Mouse (Mus musculus) MEL (cell line): ENCODE data around the gene Arl14ep.

Experiments
- ETS1 ChIP-seq: IDR thresholded peaks from 2 replicates; pipeline ENCODE4 v1.6.1; 2012; ENCODE audit warnings: low read depth, mild to moderate bottlenecking, inconsistent platforms, low read length, improper control_type of control experiment, moderate library complexity
- POLR2A ChIP-seq, 2 experiments: IDR thresholded peaks; 2 replicates each; pipeline ENCODE4 v1.6.1; 2011 to 2012; ENCODE audit warnings: low read length in 2 of 2, mild to moderate bottlenecking in 2 of 2, control low read depth in 1 of 2, improper control_type of control experiment in 1 of 2, low read depth in 1 of 2, moderate library complexity in 1 of 2; ENCODE audit not compliant: control insufficient read depth in 1 of 2, insufficient read depth in 1 of 2, poor library complexity in 1 of 2

DNA sequence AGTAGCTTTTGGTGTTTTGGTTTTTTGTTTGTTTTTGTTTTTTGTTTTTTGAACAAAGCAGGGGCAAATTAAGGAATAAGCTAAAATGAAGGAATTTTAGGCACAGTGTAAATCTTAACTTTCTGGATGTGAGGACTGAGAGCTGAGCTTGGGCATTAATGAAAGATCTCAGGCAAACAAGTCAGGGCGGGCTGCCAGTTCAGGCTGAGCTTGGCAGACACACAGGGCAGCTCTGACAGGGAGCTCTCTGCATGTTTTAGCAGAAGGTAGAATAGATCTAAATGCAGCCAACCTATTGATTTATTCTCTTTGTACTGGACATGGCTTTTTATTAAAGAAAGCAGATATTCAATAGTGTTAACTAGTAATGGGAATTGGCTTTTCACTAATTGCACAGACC, 31.8 kb downstream of the Arl14ep start:
- TF ChIP-seq ETS1, result no peak
- no peak for TF ChIP-seq POLR2A (IDR thresholded peaks at IDR 0.05; ENCODE audit: control insufficient read depth in 1 of 2, insufficient read depth in 1 of 2, low read depth in 1 of 2, low read length in 2 of 2, poor library complexity in 1 of 2)
